Comparison of ENCODE assay signal across 9 mouse cellular contexts in the genomic region with DNA sequence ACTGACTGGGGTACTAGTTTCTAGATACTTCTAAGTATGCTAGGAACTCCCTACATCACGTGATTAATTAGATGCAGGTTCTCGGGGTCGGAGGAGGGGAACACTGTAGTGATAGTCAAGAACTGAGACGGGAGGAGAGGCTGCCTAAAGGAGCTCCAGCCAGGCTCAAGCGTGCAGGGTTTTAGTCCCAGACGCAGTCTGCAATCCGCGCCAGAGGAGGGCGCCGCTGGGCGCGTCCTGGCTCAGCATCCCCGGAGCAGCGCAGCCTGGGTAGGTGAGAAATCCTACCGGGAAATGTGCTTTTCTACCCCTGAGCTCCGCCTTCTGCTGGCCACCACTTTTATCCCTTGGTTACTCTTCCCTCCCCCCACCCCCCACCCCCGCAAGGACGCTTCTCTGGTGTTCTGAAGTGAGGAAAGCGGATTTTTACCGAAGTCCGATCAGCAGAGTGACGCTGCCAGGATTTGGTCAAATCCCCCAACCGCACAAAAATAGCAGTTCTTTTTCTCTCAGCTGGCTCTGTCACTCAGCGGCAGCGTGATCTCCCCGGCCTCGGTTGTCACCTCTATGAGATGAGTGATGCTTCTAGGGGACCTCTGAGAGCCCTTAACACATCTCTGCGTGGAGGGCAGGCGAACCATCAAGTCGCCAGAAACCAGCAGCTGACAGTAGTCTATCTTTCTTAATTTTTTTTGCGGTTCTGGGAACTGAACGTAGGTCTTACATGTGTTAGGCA. TPM values are rescaled to one million over a fixed set of nuclear protein-coding genes. Genes with fewer than 3 reads are reported as not detected.
DNase-seq lines count a peak whose midpoint lies in the region; ATAC-seq and TF ChIP-seq lines count a peak whose summit lies in the region.
"Had no signal": no experiment of that assay in that cellular context is flagged by ENCODE, and none has a peak within 500 bp of the region (broad histone marks: within the 10 kb centered on the region; RNA-seq: fewer than 3 reads in every experiment).

No protein-coding gene starts in this region.

- peaks cover 4% of the 10 kb centered on the region for H3K4me1 ChIP-seq in embryonic fibroblast, embryonic 13.5 days (ENCODE audit: control insufficient read depth, insufficient read depth, low read length)
- H3K4me1 ChIP-seq in heart, embryonic 15.5 days (replicated peaks): peaks cover 5% of the 10 kb centered on the region; the same call in 1 of the 2 replicates
- H3K4me1 ChIP-seq in liver, embryonic 13.5 days (replicated peaks): peaks cover 30% of the 10 kb centered on the region

- H3K4me2 ChIP-seq in heart, embryonic 15.5 days: peak overlapping the region; percentile 78
- H3K4me2 ChIP-seq in liver, embryonic 13.5 days: peak overlapping the region; percentile 58

- DNase-seq in urinary bladder, postnatal 25 days (ENCODE audit: low spot score): peak; percentile 39
- no peak for DNase-seq in urinary bladder, adult 18-20 months (ENCODE audit: low spot score in 2 of 2)
- DNase-seq in kidney, postnatal 14 days: peak; percentile 46
- DNase-seq in liver, embryonic 13.5 days: peak; percentile 40
- peak; percentile 67 for DNase-seq in neural tube, embryonic 10.5 days (ENCODE audit: extremely low spot score, low spot score)
- DNase-seq in testis, postnatal 14 days (ENCODE audit: low spot score): peak; percentile 51

- peak overlapping the region; percentile 34; the same call in 1 of the 2 replicates for H3K9ac ChIP-seq in heart, embryonic 15.5 days
- H3K9ac ChIP-seq in liver, embryonic 13.5 days: no peak overlapping the region

- no peak for TF ChIP-seq POLR2A in embryonic fibroblast, embryonic 13.5 days (IDR thresholded peaks at IDR 0.05; ENCODE audit: low read depth, low read length)

- TF ChIP-seq CTCF in embryonic fibroblast, embryonic 13.5 days (IDR thresholded peaks at IDR 0.05; ENCODE audit: borderline replicate concordance, insufficient read depth, low read length): peak; percentile 60

- H3K9me3 ChIP-seq in heart, embryonic 15.5 days (replicated peaks): no peaks in the 10 kb centered on the region
- no peaks in the 10 kb centered on the region for H3K9me3 ChIP-seq in liver, embryonic 13.5 days (replicated peaks)

- WGBS in heart, embryonic 15.5 days: 5% methylated on average over 32 of the region's 32 CpGs
- WGBS in liver, embryonic 13.5 days (ENCODE audit: insufficient replicate concordance): 7% methylated on average over 32 of the region's 32 CpGs

- H3K36me3 ChIP-seq in heart, embryonic 15.5 days: no peaks in the 10 kb centered on the region
- H3K36me3 ChIP-seq in liver, embryonic 13.5 days: no peaks in the 10 kb centered on the region

- H3K27me3 ChIP-seq in heart, embryonic 15.5 days: peaks cover 3% of the 10 kb centered on the region; the same call in 1 of the 2 replicates
- H3K27me3 ChIP-seq in liver, embryonic 13.5 days: peaks cover 19% of the 10 kb centered on the region
- H3K27me3 ChIP-seq: Patski had no signal

- H3K27ac ChIP-seq in embryonic fibroblast, embryonic 13.5 days (ENCODE audit: insufficient read depth, low read length): no peak overlapping the region
- H3K27ac ChIP-seq in heart, embryonic 15.5 days: no peak overlapping the region
- no peak overlapping the region for H3K27ac ChIP-seq in liver, embryonic 13.5 days

- ATAC-seq in heart, embryonic 15.5 days (replicated peaks; ENCODE audit: insufficient number of reproducible peaks, insufficient read depth, low FRiP score, low read depth): no peak; the same call in 1 of the 2 replicates
- peak; percentile 52 for ATAC-seq in liver, embryonic 13.5 days (ENCODE audit: low read depth)
- ATAC-seq: Patski had no signal

- H3K4me3 ChIP-seq in embryonic fibroblast, embryonic 13.5 days (ENCODE audit: insufficient read depth, low read length): peak overlapping the region; percentile 1; the same call in 1 of the 2 replicates
- peak overlapping the region; percentile 48 for H3K4me3 ChIP-seq in heart, embryonic 15.5 days
- H3K4me3 ChIP-seq in liver, embryonic 13.5 days (replicated peaks): peak overlapping the region; percentile 29

RNA-seq across cellular contexts. Expression of gene Tbk1, which starts 53.3 kb away (rescaled TPM):
- 35.3 and 39.0 TPM in 2 replicates for polyA plus RNA-seq in embryonic fibroblast, embryonic 13.5 days (2011; ENCODE audit: insufficient read length, low read depth, missing spikeins)
- polyA plus RNA-seq in heart, embryonic 15.5 days (2015; fragmentation: Nextera tagmentation; extraction: Ambion mirVana): 22.0 and 25.3 TPM in 2 replicates
- polyA plus RNA-seq in liver, embryonic 13.5 days (2015; fragmentation: Nextera tagmentation; extraction: Ambion mirVana): 18.4 and 22.7 TPM in 2 replicates

RNA-seq across cellular contexts. Expression of gene Rassf3, which starts 57.2 kb away (rescaled TPM):
- polyA plus RNA-seq in embryonic fibroblast, embryonic 13.5 days (2011; ENCODE audit: insufficient read length, low read depth, missing spikeins): 18.0 and 20.5 TPM in 2 replicates
- 20.9 and 22.2 TPM in 2 replicates for polyA plus RNA-seq in heart, embryonic 15.5 days (2015; fragmentation: Nextera tagmentation; extraction: Ambion mirVana)
- polyA plus RNA-seq in liver, embryonic 13.5 days (2015; fragmentation: Nextera tagmentation; extraction: Ambion mirVana): 7.4 and 9.5 TPM in 2 replicates

Comparison
In these comparisons a context has a peak if more than half of its experiments do, and no peak if none do; other contexts are left out.
1. DNase-seq: peak in urinary bladder, postnatal 25 days (single experiment), kidney, postnatal 14 days (single experiment), liver, embryonic 13.5 days (single experiment), neural tube, embryonic 10.5 days (single experiment) and testis, postnatal 14 days (single experiment); none in urinary bladder, adult 18-20 months (0 of 2).
2. Peak in every context shown above with its lines, with median percentiles within 50 percentile points of each other: H3K4me3 ChIP-seq.